Mouse (Mus musculus): ENCODE measurements around the gene Gm17581. TPM values are rescaled to one million over a fixed set of nuclear protein-coding genes. Genes with fewer than 3 reads are reported as not detected.
"Not testable (repeated sequence)": the region's sequence is repeated elsewhere in the genome, so short reads cannot be mapped to it uniquely, and the experiment has no call there.

Gm17581 gene
- polyA plus RNA-seq, 1 experiment from 2014 or later = not detected

GRCm38 (mm10) chr2:155717082-155717990 is 18.3 kb downstream of the Gm17581 start:
- DNase-seq (ENCODE audit: low read depth, low spot score) = no peak
- no peaks in the 10 kb centered on the region for H3K27me3 ChIP-seq
- CTCF ChIA-PET = interaction anchor here (2.5 kb wide), 1 partner anchor 25 kb away, joined by 6 read pairs; the partner anchor contains the start of gene Trpc4ap
- POLR2A ChIA-PET = interaction anchor here (0.7 kb wide), 1 partner anchor 9 kb away, joined by 4 read pairs; no protein-coding TSS in a partner anchor
- in situ Hi-C loops (cut with MboI; ENCODE audit: low pct_unique_long_range_greater_than_20kb) = loop anchor here (5.0 kb wide), 1 partner anchor 40 kb away; no protein-coding TSS in a partner anchor
- no peak for ATAC-seq
- no peak for TF ChIP-seq CTCF (IDR thresholded peaks at IDR 0.05)

- ATAC-seq (no peak), DNase-seq (ENCODE audit: low read depth, low spot score) (no peak)
- no peaks in the 10 kb centered on the region for H3K27me3 ChIP-seq
- POLR2A ChIA-PET = no interaction called here
- in situ Hi-C loops (cut with MboI; ENCODE audit: low pct_unique_long_range_greater_than_20kb) = no loop called here
- TF ChIP-seq CTCF (IDR thresholded peaks at IDR 0.05) = no peak
- CTCF ChIA-PET = no interaction called here
Measured at GRCm38 (mm10) chr2:155710557-155710956, 25.1 kb downstream of the Gm17581 start.

- CTCF ChIA-PET = no interaction called here
- in situ Hi-C loops (cut with MboI; ENCODE audit: low pct_unique_long_range_greater_than_20kb) = no loop called here
- POLR2A ChIA-PET = no interaction called here
- no peaks in the 10 kb centered on the region for H3K27me3 ChIP-seq
- DNase-seq (ENCODE audit: low read depth, low spot score) (no peak), ATAC-seq (no peak)
- no peak for TF ChIP-seq CTCF (IDR thresholded peaks at IDR 0.05)
Measured at GRCm38 (mm10) chr2:155707251-155707650, 28.4 kb downstream of the Gm17581 start.

GRCm38 (mm10) chr2:155703630-155704029 is 32.0 kb downstream of the Gm17581 start:
- no peak for TF ChIP-seq CTCF (IDR thresholded peaks at IDR 0.05)
- no peaks in the 10 kb centered on the region for H3K27me3 ChIP-seq
- POLR2A ChIA-PET = no interaction called here
- DNase-seq (ENCODE audit: low read depth, low spot score) (no peak), ATAC-seq (no peak)
- CTCF ChIA-PET = interaction anchor here (1.3 kb wide), 1 partner anchor 54 kb away, joined by 3 read pairs; no protein-coding TSS in a partner anchor
- in situ Hi-C loops (cut with MboI; ENCODE audit: low pct_unique_long_range_greater_than_20kb) = no loop called here

- DNase-seq (ENCODE audit: low read depth, low spot score) (no peak), ATAC-seq (no peak)
- H3K27me3 ChIP-seq = no peaks in the 10 kb centered on the region
- in situ Hi-C loops (cut with MboI; ENCODE audit: low pct_unique_long_range_greater_than_20kb) = no loop called here
- TF ChIP-seq CTCF (IDR thresholded peaks at IDR 0.05) = no peak
- CTCF ChIA-PET = interaction anchor here (1.3 kb wide), 1 partner anchor 54 kb away, joined by 3 read pairs; no protein-coding TSS in a partner anchor
- POLR2A ChIA-PET = interaction anchor here (0.6 kb wide), 1 partner anchor 53 kb away, joined by 3 read pairs; no protein-coding TSS in a partner anchor
Measured at GRCm38 (mm10) chr2:155701399-155701919, 34.2 kb downstream of the Gm17581 start.

- in situ Hi-C loops (cut with MboI; ENCODE audit: low pct_unique_long_range_greater_than_20kb) = loop anchor here (10.0 kb wide), 1 partner anchor 56 kb away; the partner anchor contains the start of gene Procr
- POLR2A ChIA-PET; ATAC-seq; CTCF ChIA-PET; DNase-seq (ENCODE audit: low read depth, low spot score); H3K27me3 ChIP-seq: not testable (repeated sequence)
Measured at GRCm38 (mm10) chr2:155698443-155698842, 37.2 kb downstream of the Gm17581 start.

GRCm38 (mm10) chr2:155696851-155697250 is 38.8 kb downstream of the Gm17581 start:
- CTCF ChIA-PET = interaction anchor here (0.7 to 1.2 kb wide), 3 partner anchors 27 to 57 kb away, joined by 3 to 9 read pairs (median 5); partner anchors contain the start of gene Edem2
- POLR2A ChIA-PET = no interaction called here
- no peak for TF ChIP-seq CTCF (IDR thresholded peaks at IDR 0.05)
- DNase-seq (ENCODE audit: low read depth, low spot score) (no peak), ATAC-seq (no peak)
- H3K27me3 ChIP-seq = no peaks in the 10 kb centered on the region
- in situ Hi-C loops (cut with MboI; ENCODE audit: low pct_unique_long_range_greater_than_20kb) = loop anchor here (10.0 kb wide), 1 partner anchor 58 kb away; the partner anchor contains the start of gene Procr

- H3K27me3 ChIP-seq = no peaks in the 10 kb centered on the region
- ChIA-PET POLR2A (interaction anchor here (0.7 to 0.8 kb wide), 2 partner anchors 37 to 66 kb away, joined by 3 read pairs; no protein-coding TSS in a partner anchor), CTCF (interaction anchor here (0.7 to 2.1 kb wide), 25 partner anchors 8 to 260 kb away, joined by 3 to 10 read pairs (median 3); partner anchors contain the start of genes Cep250 and Edem2)
- ATAC-seq (peak; percentile 24), DNase-seq (ENCODE audit: low read depth, low spot score) (no peak)
- TF ChIP-seq CTCF (IDR thresholded peaks at IDR 0.05) = peak; percentile 98
- in situ Hi-C loops (cut with MboI; ENCODE audit: low pct_unique_long_range_greater_than_20kb) = loop anchor here (10.0 kb wide), 1 partner anchor 59 kb away; the partner anchor contains the start of gene Procr
Measured at GRCm38 (mm10) chr2:155696091-155696558, 39.5 kb downstream of the Gm17581 start.

- no peaks in the 10 kb centered on the region for H3K27me3 ChIP-seq
- ATAC-seq (no peak), DNase-seq (ENCODE audit: low read depth, low spot score) (no peak)
- TF ChIP-seq CTCF (IDR thresholded peaks at IDR 0.05) = no peak
- in situ Hi-C loops (cut with MboI; ENCODE audit: low pct_unique_long_range_greater_than_20kb) = loop anchor here (10.0 kb wide), 1 partner anchor 59 kb away; the partner anchor contains the start of gene Procr
- ChIA-PET POLR2A (no interaction called here), CTCF (interaction anchor here (0.9 to 2.1 kb wide), 12 partner anchors 12 to 261 kb away, joined by 3 to 10 read pairs (median 4); partner anchors contain the start of gene Cep250)
Measured at GRCm38 (mm10) chr2:155695316-155695715, 40.4 kb downstream of the Gm17581 start.

- H3K27me3 ChIP-seq = no peaks in the 10 kb centered on the region
- DNase-seq (ENCODE audit: low read depth, low spot score) (no peak), ATAC-seq (no peak)
- TF ChIP-seq CTCF (IDR thresholded peaks at IDR 0.05) = no peak
- CTCF ChIA-PET = interaction anchor here (1.8 to 2.1 kb wide), 3 partner anchors 21 to 61 kb away, joined by 3 to 10 read pairs (median 8); no protein-coding TSS in a partner anchor
- POLR2A ChIA-PET = no interaction called here
- in situ Hi-C loops (cut with MboI; ENCODE audit: low pct_unique_long_range_greater_than_20kb) = loop anchor here (10.0 kb wide), 1 partner anchor 60 kb away; the partner anchor contains the start of gene Procr
Measured at GRCm38 (mm10) chr2:155694564-155694963, 41.1 kb downstream of the Gm17581 start.

All from Patski (cell line).